Mouse (Mus musculus): ENCODE data around the gene Spc24. TPM values are rescaled to one million over a fixed set of nuclear protein-coding genes. Genes with fewer than 3 reads are reported as not detected.
A peak's percentile ranks its signal among the peaks of the same experiment; 100 is the strongest.
"Not testable (repeated sequence)": the region's sequence is repeated elsewhere in the genome, so short reads cannot be mapped to it uniquely, and the experiment has no call there.

Spc24 gene
- total RNA-seq, 2 experiments from 2014 or later, result 4.7 to 6.4 TPM

- DNase-seq, result no peak
These were observed 24.6 kb upstream of the Spc24 start for GRCm38 (mm10) chr9:21784517-21785307.

- peak; percentile 60 to 74 for DNase-seq
These were observed 21.8 kb upstream of the Spc24 start for GRCm38 (mm10) chr9:21781657-21782468.

GRCm38 (mm10) chr9:21777726-21778125, 17.6 kb upstream of the Spc24 start:
- DNase-seq, result no peak

GRCm38 (mm10) chr9:21774353-21774752, 14.2 kb upstream of the Spc24 start:
- DNase-seq, result no peak

- not testable (repeated sequence) for DNase-seq
These were observed 13.3 kb upstream of the Spc24 start for GRCm38 (mm10) chr9:21773396-21773795.

- peak; percentile 71 to 73 for DNase-seq
These were observed 9.6 kb upstream of the Spc24 start for GRCm38 (mm10) chr9:21769558-21770183.

GRCm38 (mm10) chr9:21768511-21769411, 8.7 kb upstream of the Spc24 start:
- peak; percentile 71 to 73 for DNase-seq

- DNase-seq, result peak; percentile 86
These were observed 7.8 kb upstream of the Spc24 start for GRCm38 (mm10) chr9:21767896-21768295.

GRCm38 (mm10) chr9:21764084-21764999, 4.2 kb upstream of the Spc24 start:
- DNase-seq, result no peak

GRCm38 (mm10) chr9:21762135-21762534, 2.0 kb upstream of the Spc24 start:
- DNase-seq, result peak; percentile 61 to 67

GRCm38 (mm10) chr9:21759718-21760117, 385 bp downstream of the Spc24 start:
- DNase-seq, result no peak

GRCm38 (mm10) chr9:21758576-21759529, 1.2 kb downstream of the Spc24 start:
- no peak for DNase-seq

GRCm38 (mm10) chr9:21754516-21755321, 5.4 kb downstream of the Spc24 start:
- peak; percentile 36 to 50 for DNase-seq

GRCm38 (mm10) chr9:21754003-21754402, 6.1 kb downstream of the Spc24 start:
- peak; percentile 90 to 91 for DNase-seq

- peak; percentile 72 to 83 for DNase-seq
These were observed 7.8 kb downstream of the Spc24 start for GRCm38 (mm10) chr9:21752252-21752792.

GRCm38 (mm10) chr9:21751347-21751746, 8.8 kb downstream of the Spc24 start:
- DNase-seq, result peak; percentile 64 to 67

GRCm38 (mm10) chr9:21750370-21750769, 9.7 kb downstream of the Spc24 start:
- DNase-seq, result no peak

Measured in heart, adult 18-20 months (tissue).